Mouse (Mus musculus): ENCODE data around the gene Cryzl2. TPM values are rescaled to one million over a fixed set of nuclear protein-coding genes. Genes with fewer than 3 reads are reported as not detected.

Cryzl2 gene
- polyA plus RNA-seq, 1 experiment = 0.09 TPM

DNA sequence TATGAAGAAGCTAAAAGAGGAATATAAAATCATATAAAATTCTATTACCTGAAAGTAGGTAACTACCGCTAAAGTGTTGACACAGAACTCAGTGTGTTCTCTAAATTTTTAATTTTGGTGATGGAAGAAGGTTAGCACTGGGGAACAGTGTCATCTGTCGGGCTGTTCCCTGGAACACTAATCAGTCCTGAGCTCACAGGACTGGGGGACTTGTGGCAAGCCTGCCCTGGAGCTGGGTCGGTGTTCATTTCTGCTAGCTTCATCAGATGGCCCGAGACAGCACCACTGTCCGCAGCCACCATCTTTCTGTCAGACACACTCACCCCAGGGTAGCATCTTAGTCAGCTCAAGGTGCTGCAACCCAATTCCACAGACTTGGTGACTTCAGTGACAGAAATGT is 63.9 kb downstream of the Cryzl2 start:
- no peaks in the 10 kb centered on the region for H3K79me2 ChIP-seq (ENCODE audit: control insufficient read depth, insufficient read depth)
- no peak overlapping the region for H3K4me3 ChIP-seq (ENCODE audit: insufficient read depth, poor library complexity, severe bottlenecking)
- TF ChIP-seq FOSL1 (IDR thresholded peaks at IDR 0.05; ENCODE audit: insufficient read depth, low read length, poor library complexity, severe bottlenecking) = no peak
- TF ChIP-seq MYOD1 (IDR thresholded peaks at IDR 0.05; ENCODE audit: control insufficient read depth, insufficient read length, low read depth) = no peak
- H3K27me3 ChIP-seq (ENCODE audit: control insufficient read depth, insufficient read depth, insufficient read length) = no peaks in the 10 kb centered on the region
- H3ac ChIP-seq (ENCODE audit: control insufficient read depth, insufficient read length, low read depth) = no peak overlapping the region
- H3K79me3 ChIP-seq (ENCODE audit: low read depth) = no peaks in the 10 kb centered on the region
- H3K36me3 ChIP-seq (ENCODE audit: control insufficient read depth, insufficient read depth) = no peaks in the 10 kb centered on the region

GRCm38 (mm10) chr1:157524775-157525174 is 66.4 kb downstream of the Cryzl2 start:
- TF ChIP-seq USF1 (IDR thresholded peaks at IDR 0.05; ENCODE audit: low read depth) (no peak), MYOD1 (IDR thresholded peaks at IDR 0.05; ENCODE audit: control insufficient read depth, insufficient read length, low read depth) (no peak), MAX (IDR thresholded peaks at IDR 0.05) (no peak), CEBPB (IDR thresholded peaks at IDR 0.05; ENCODE audit: low read depth) (no peak), FOSL1 (IDR thresholded peaks at IDR 0.05; ENCODE audit: insufficient read depth, low read length, poor library complexity, severe bottlenecking) (no peak), CTCF (IDR thresholded peaks at IDR 0.05; ENCODE audit: control insufficient read depth, insufficient read depth, insufficient read length) (no peak), MYOG (IDR thresholded peaks at IDR 0.05; ENCODE audit: control insufficient read depth, extremely low read depth, insufficient read length) (no peak)
- Histone ChIP-seq H3K79me3 (ENCODE audit: low read depth) (no peaks in the 10 kb centered on the region), H3K36me3 (ENCODE audit: control insufficient read depth, insufficient read depth) (no peaks in the 10 kb centered on the region), H3K79me2 (ENCODE audit: control insufficient read depth, insufficient read depth) (no peaks in the 10 kb centered on the region), H3K4me3 (ENCODE audit: insufficient read depth, poor library complexity, severe bottlenecking) (no peak overlapping the region), H3K27me3 (ENCODE audit: control insufficient read depth, insufficient read depth, insufficient read length) (no peaks in the 10 kb centered on the region), H3ac (ENCODE audit: control insufficient read depth, insufficient read length, low read depth) (no peak overlapping the region)

- Histone ChIP-seq H3ac (ENCODE audit: control insufficient read depth, insufficient read length, low read depth) (no peak overlapping the region), H3K79me2 (ENCODE audit: control insufficient read depth, insufficient read depth) (no peaks in the 10 kb centered on the region), H3K36me3 (ENCODE audit: control insufficient read depth, insufficient read depth) (no peaks in the 10 kb centered on the region), H3K27me3 (ENCODE audit: control insufficient read depth, insufficient read depth, insufficient read length) (no peaks in the 10 kb centered on the region), H3K4me3 (ENCODE audit: insufficient read depth, poor library complexity, severe bottlenecking) (no peak overlapping the region), H3K79me3 (ENCODE audit: low read depth) (no peaks in the 10 kb centered on the region)
- TF ChIP-seq CTCF (IDR thresholded peaks at IDR 0.05; ENCODE audit: control insufficient read depth, insufficient read depth, insufficient read length) = no peak
- no peak for TF ChIP-seq MAX (IDR thresholded peaks at IDR 0.05)
- TF ChIP-seq USF1 (IDR thresholded peaks at IDR 0.05; ENCODE audit: low read depth) = no peak
- TF ChIP-seq MYOD1 (IDR thresholded peaks at IDR 0.05; ENCODE audit: control insufficient read depth, insufficient read length, low read depth) = no peak
- TF ChIP-seq CEBPB (IDR thresholded peaks at IDR 0.05; ENCODE audit: low read depth) = no peak
- no peak for TF ChIP-seq FOSL1 (IDR thresholded peaks at IDR 0.05; ENCODE audit: insufficient read depth, low read length, poor library complexity, severe bottlenecking)
- no peak for TF ChIP-seq MYOG (IDR thresholded peaks at IDR 0.05; ENCODE audit: control insufficient read depth, extremely low read depth, insufficient read length)
These were observed 67.4 kb downstream of the Cryzl2 start for GRCm38 (mm10) chr1:157525692-157526354.

DNA sequence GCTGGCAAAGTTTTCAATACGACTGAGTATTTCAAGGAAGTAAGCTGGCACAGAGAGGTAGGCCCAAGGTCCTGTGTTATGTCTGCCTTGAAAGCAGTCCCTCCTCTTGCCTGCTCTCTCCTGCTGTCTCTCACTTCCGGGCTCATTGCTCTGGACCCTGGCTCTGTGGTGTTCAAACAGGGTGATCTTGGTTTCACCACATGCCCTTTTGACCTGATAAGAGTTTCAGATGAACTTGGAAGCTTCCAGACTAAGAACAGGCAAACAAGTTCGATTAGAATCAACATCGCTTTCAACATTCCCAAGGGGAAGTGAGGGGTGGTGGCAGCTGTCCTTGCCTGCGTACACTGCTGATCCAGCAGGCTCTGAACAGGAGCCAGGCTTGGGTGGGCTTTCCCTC is 68.2 kb downstream of the Cryzl2 start:
- no peaks in the 10 kb centered on the region for H3K79me3 ChIP-seq (ENCODE audit: low read depth)
- no peaks in the 10 kb centered on the region for H3K27me3 ChIP-seq (ENCODE audit: control insufficient read depth, insufficient read depth, insufficient read length)
- H3K79me2 ChIP-seq (ENCODE audit: control insufficient read depth, insufficient read depth) = no peaks in the 10 kb centered on the region
- no peaks in the 10 kb centered on the region for H3K36me3 ChIP-seq (ENCODE audit: control insufficient read depth, insufficient read depth)
- H3K4me3 ChIP-seq (ENCODE audit: insufficient read depth, poor library complexity, severe bottlenecking) = no peak overlapping the region
- no peak overlapping the region for H3ac ChIP-seq (ENCODE audit: control insufficient read depth, insufficient read length, low read depth)
- TF ChIP-seq USF1 (IDR thresholded peaks at IDR 0.05; ENCODE audit: low read depth) = no peak
- TF ChIP-seq MYOD1 (IDR thresholded peaks at IDR 0.05; ENCODE audit: control insufficient read depth, insufficient read length, low read depth) = no peak
- no peak for TF ChIP-seq FOSL1 (IDR thresholded peaks at IDR 0.05; ENCODE audit: insufficient read depth, low read length, poor library complexity, severe bottlenecking)
- TF ChIP-seq CTCF (IDR thresholded peaks at IDR 0.05; ENCODE audit: control insufficient read depth, insufficient read depth, insufficient read length) = no peak
- TF ChIP-seq MAX (IDR thresholded peaks at IDR 0.05) = no peak
- no peak for TF ChIP-seq CEBPB (IDR thresholded peaks at IDR 0.05; ENCODE audit: low read depth)
- TF ChIP-seq MYOG (IDR thresholded peaks at IDR 0.05; ENCODE audit: control insufficient read depth, extremely low read depth, insufficient read length) = no peak

DNA sequence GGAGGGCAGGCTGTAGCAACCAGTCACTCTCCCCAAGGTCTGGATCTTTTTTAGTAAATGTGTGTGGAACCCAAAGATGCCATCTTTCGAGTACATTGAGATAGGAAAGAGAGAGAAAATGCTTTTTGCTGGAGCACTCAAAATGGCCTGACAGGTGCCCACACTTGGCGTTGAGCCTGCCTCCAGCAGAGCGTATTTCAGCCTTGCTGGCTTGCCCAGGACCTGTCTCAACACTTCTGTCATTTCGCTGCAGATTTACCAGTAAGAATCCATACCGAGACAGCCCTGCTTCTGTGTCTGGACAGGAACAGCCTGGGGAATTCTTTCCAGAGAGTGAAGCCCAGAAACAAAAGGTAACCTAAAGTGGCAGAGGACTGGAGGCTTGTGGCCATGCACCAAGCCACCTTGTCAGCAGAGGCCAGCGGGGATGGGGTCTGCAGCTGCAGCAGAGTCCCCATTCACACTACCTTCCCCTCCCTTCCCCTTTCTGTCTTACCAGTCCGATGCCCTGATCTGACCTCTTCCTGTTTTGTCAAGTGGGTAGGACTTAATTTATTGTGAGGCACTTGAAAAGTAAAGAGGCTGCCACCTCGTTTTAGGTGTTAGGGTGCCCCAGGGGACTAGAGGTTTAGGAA is 74.6 kb downstream of the Cryzl2 start:
- H3K79me3 ChIP-seq (ENCODE audit: low read depth) = no peaks in the 10 kb centered on the region
- H3K79me2 ChIP-seq (ENCODE audit: control insufficient read depth, insufficient read depth) = no peaks in the 10 kb centered on the region
- no peaks in the 10 kb centered on the region for H3K27me3 ChIP-seq (ENCODE audit: control insufficient read depth, insufficient read depth, insufficient read length)
- H3K36me3 ChIP-seq (ENCODE audit: control insufficient read depth, insufficient read depth) = no peaks in the 10 kb centered on the region
- H3ac ChIP-seq (ENCODE audit: control insufficient read depth, insufficient read length, low read depth) = no peak overlapping the region
- H3K4me3 ChIP-seq (ENCODE audit: insufficient read depth, poor library complexity, severe bottlenecking) = no peak overlapping the region
- no peak for TF ChIP-seq FOSL1 (IDR thresholded peaks at IDR 0.05; ENCODE audit: insufficient read depth, low read length, poor library complexity, severe bottlenecking)
- no peak for TF ChIP-seq USF1 (IDR thresholded peaks at IDR 0.05; ENCODE audit: low read depth)
- no peak for TF ChIP-seq CTCF (IDR thresholded peaks at IDR 0.05; ENCODE audit: control insufficient read depth, insufficient read depth, insufficient read length)
- TF ChIP-seq MYOD1 (IDR thresholded peaks at IDR 0.05; ENCODE audit: control insufficient read depth, insufficient read length, low read depth) = no peak
- no peak for TF ChIP-seq MYOG (IDR thresholded peaks at IDR 0.05; ENCODE audit: control insufficient read depth, extremely low read depth, insufficient read length)
- no peak for TF ChIP-seq CEBPB (IDR thresholded peaks at IDR 0.05; ENCODE audit: low read depth)
- no peak for TF ChIP-seq MAX (IDR thresholded peaks at IDR 0.05)

Data from C2C12 (cell line).